Mouse (Mus musculus) brown adipose tissue, adult 24 weeks (tissue): Measurements from ENCODE around the gene Os9. TPM values are rescaled to one million over a fixed set of nuclear protein-coding genes. Genes with fewer than 3 reads are reported as not detected.
"Not testable (repeated sequence)": the region's sequence is repeated elsewhere in the genome, so short reads cannot be mapped to it uniquely, and the experiment has no call there.

Source experiments
- H3K27ac ChIP-seq: fragments of 200-500 bp; replicated peaks from 2 replicates; pipeline ENCODE4 v1.5.1; 2012; ENCODE audit warnings: low read depth, mild to moderate bottlenecking, low read length
- H3K4me1 ChIP-seq: fragments of 200-500 bp; 2 replicates; pipeline ENCODE4 v1.6.1; 2012; ENCODE audit warnings: low read length, mixed read lengths; ENCODE audit not compliant: control insufficient read depth, insufficient read depth, insufficient read length
- H3K4me3 ChIP-seq: fragments of 200-500 bp; 2 replicates; pipeline ENCODE4 v1.5.1; 2012; ENCODE audit warnings: low read depth, mild to moderate bottlenecking, low read length, moderate library complexity; ENCODE audit not compliant: insufficient read depth
- polyA plus RNA-seq: library from polyadenylated mRNA; stranded (reverse); fragments of >200 nt; gene quantifications from 2 replicates; pipeline ENCODE4 v1.2.4, GENCODE M21; 2012; ENCODE audit not compliant: missing spikeins, insufficient read depth, insufficient read length

Gene Os9
- polyA plus RNA-seq, 1 experiment = 35.8 TPM

DNA sequence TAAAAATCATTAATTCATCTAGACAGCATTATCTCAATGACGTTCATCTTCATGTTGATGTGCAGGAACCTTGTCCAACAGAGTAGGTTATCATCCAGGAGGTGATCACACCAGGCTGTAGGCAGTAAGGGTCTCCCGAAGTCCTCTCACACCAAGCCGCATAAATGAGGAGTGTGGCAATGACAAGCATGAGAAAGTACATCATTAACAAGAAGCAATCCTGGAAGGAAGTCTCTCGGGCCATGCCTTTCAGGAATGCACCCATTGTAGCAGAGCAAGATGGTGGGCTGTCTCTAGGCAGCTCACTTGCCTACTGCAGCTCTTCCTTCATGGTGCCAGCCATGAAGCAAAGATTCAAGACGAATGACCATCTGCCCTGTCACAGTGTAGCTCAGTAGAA is 33.7 kb upstream of the Os9 start:
- H3K4me1 ChIP-seq = no peaks in the 10 kb centered on the region
- H3K27ac ChIP-seq = no peak overlapping the region
- H3K4me3 ChIP-seq = no peak overlapping the region

DNA sequence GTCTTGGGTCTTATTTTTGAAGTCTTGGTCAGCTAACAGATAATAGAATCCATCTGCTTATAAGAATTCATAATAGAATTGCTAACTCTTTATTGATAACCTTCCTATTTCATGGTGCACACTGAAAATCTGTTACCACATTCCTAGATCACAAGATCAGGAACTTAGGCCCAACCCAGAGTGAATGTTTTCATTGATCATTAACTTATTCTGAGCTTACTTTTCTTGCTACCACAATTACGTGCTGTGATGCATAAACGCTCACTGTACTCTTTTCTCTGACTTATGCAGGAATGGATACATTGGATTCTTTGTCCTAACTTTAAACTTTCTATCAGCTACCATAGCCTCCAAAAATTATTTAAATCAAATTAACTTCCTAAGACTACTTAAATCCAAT is 33.3 kb upstream of the Os9 start:
- Histone ChIP-seq H3K4me3 (no peak overlapping the region), H3K4me1 (no peaks in the 10 kb centered on the region), H3K27ac (no peak overlapping the region)

DNA sequence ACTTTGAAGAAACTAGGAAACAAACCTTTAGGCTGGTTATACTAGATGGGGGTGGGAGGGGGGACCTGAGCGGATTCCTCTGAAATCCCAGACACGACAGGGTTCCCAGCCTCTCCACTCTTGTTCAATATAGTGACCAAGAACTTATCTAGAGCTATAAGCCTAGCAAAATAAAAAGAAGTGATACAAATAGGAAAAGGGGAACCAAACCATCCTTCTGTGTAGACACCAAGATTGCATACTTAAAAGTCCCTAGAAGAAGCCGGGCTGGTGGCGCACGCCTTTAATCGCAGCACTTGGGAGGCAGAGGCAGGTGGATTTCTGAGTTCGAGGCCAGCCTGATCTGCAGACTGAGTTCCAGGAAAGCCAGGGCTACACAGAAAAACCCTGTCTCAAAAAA is 32.4 kb upstream of the Os9 start:
- Histone ChIP-seq H3K27ac (no peak overlapping the region), H3K4me1 (no peaks in the 10 kb centered on the region), H3K4me3 (no peak overlapping the region)

DNA sequence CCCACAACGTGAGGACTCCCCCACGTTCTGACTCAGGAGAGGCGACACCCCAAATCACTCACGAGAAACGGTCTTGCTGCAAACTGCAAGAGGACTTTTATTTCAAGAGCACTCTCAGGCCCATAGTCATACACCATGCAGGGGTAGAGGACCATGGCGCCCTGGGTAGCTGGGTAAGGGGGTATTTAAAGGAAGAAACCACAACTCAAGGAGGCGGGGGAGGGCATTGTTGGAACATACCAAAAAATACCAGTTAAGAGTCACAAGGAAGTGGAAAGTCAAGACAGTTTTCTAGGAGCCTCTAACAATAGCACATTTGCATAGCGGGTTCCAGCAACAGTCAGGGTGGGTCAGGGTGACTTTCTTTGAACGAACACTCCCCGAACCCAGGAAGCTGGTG is 31.6 kb upstream of the Os9 start:
- H3K4me1 ChIP-seq = not testable (repeated sequence)

DNA sequence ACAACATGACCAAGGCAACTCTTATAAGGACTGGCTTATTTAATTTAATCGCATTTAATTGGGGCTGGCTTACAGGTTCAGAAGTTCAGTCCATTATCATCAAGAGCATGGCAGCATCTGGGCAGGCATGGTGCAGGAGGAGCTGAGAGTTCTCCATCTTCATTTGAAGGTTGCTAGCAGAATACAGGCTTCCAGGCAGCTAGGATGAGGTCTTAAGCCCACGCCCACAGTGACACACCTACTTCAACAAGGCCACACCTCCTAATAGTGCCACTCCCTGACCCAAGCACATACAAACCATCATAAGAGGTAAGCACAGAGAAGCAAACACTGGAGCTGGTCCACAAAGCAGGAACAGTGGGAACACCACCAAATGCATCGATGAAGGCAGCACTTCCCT is 30.3 kb upstream of the Os9 start:
- not testable (repeated sequence) for H3K27ac ChIP-seq, H3K4me1 ChIP-seq, H3K4me3 ChIP-seq

More for the DNA sequence above, 31.6 kb upstream of the Os9 start:
- not testable (repeated sequence) for H3K27ac ChIP-seq, H3K4me3 ChIP-seq

DNA sequence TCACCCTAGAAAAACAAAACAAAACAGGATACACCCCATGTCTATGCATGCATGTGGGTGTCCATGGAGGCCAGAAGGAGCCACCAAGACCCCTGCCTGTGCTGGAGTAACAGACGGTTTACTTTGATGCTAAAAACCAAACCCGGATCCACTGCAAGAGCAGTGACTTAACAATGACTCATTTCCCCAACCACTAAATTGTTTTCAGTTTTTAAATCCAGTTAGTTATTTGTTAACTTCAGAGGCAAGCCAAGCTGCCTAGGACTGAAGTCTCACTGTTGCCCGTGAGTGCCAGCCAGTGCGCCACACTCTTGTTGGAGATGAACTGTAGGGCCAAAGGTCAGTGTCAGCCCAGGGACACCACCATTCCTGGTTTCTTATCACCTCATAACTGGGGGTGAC is 29.5 kb upstream of the Os9 start:
- H3K4me3 ChIP-seq = no peak overlapping the region
- no peak overlapping the region for H3K27ac ChIP-seq

DNA sequence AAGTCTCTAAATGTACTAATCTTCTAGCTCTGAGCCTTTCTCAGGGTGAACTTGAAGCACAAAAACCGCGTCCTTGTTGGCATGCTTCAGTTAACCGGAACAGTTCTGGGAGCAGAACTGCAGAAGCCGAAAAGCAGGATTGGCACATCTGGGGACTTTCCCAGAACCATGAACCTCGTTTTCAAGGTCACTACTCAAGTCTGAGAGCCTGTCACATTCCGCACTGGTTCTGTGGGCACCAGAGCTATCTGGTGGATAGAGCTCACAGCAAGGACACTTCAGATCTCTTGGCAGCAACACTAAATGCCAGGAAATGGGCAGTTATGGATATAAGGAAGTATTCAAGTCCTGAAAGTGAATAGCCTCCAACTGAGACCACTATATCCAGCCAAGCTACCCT is 26.2 kb upstream of the Os9 start:
- H3K4me1 ChIP-seq = no peaks in the 10 kb centered on the region
- H3K27ac ChIP-seq = no peak overlapping the region

More for the DNA sequence above, 29.5 kb upstream of the Os9 start:
- H3K4me1 ChIP-seq = no peaks in the 10 kb centered on the region

DNA sequence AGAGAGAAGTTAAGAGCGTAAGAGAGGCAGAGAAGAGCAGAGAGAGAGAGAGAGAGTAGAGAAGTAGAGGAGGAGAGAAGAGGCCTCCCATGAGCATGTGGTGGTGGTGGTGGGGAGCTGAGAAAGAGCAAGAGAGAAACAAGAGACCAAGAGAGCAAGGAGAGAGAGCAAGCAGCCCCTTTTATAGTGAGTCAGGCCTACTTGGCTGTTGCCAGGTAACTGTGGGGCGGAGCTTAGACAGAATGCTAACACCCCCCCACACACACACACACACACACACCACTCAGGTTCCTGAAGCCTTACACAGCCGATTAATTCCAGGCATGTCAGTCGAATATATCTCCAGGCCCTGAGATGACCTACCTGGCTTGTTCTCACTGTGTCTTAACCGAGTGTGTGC is 24.4 kb upstream of the Os9 start:
- H3K27ac ChIP-seq = no peak overlapping the region
- H3K4me3 ChIP-seq = no peak overlapping the region
- no peaks in the 10 kb centered on the region for H3K4me1 ChIP-seq

More for the DNA sequence above, 26.2 kb upstream of the Os9 start:
- no peak overlapping the region for H3K4me3 ChIP-seq

DNA sequence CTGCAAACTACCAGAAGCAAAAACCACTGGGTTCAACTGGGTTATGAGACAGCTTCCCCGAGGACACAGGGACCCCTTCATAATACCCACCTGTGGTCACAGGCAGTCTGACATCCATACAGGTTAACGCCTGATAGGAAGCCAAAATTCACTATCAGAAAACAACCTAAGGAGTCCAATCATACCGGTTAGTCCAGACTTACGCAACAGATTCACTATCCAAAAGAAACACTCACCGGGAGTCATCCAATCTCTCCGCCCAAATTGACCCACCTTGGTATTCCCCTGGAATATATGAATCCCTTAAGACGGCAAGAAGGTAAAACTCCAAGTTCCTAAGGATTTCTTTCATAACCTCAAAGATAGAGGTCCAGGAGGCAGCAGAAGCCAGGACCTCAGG is 23.6 kb upstream of the Os9 start:
- Histone ChIP-seq H3K27ac (no peak overlapping the region), H3K4me1 (no peaks in the 10 kb centered on the region)

DNA sequence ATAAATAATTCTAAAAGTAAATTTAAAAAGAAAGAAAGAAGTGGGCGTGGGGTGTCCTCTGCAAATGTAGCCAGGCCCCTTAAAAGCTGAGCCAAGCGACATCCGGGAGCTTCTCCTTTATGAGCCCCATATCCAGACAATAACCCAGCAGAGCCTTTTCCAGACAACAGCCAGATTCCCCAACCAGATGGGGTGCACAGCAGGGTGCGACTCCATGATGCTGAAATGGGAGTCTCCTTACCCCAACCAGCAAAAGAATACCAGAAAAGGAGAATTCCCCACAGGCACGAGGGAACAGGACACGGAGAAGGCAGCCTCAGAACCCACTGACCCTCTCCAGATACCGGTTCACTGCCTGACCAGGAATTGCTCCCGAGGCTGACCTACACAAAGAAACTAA is 22.3 kb upstream of the Os9 start:
- H3K4me1 ChIP-seq = no peaks in the 10 kb centered on the region
- no peak overlapping the region for H3K4me3 ChIP-seq
- no peak overlapping the region for H3K27ac ChIP-seq

More for the DNA sequence above, 23.6 kb upstream of the Os9 start:
- H3K4me3 ChIP-seq = no peak overlapping the region

DNA sequence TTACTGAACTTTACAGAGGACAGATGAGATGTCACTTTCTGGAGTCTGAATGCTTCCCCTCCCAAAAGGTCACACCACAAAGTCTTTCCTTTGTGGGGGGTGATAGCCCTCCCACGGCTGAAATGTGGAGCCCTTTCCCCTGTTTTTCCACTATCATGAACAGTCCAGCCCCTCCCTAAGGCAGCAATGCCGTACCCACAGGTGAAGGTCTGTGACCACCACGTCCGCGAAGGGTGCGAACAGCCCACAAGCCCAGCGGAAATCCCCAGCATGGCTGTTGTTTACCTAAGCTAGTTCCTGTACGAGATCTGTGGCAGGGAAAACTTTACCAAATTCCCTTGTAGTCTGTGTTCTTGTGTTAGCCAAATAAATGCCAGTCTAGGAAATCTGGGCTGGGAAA is 20.6 kb upstream of the Os9 start:
- no peak overlapping the region for H3K27ac ChIP-seq
- no peaks in the 10 kb centered on the region for H3K4me1 ChIP-seq
- H3K4me3 ChIP-seq = no peak overlapping the region

DNA sequence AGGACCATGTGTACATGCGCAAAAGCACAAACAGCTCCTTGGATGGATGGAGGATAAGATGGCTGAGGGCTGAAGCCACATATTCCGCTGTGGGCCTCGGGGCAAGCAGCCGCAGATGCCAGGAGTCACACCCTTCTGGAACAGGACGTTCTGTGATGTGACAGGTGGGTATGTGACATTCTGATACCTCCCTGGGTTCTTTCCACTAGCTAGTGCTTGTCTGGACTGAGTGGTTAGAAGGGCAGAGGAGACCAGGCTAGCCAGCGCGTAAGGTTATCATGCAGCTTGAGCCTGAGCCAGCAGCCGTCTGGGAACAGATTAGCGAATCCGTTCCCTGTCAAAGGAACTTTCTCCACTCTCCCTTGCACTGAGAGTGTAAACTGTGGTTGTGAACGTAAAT is 20.0 kb upstream of the Os9 start:
- Histone ChIP-seq H3K4me1 (no peaks in the 10 kb centered on the region), H3K27ac (no peak overlapping the region), H3K4me3 (no peak overlapping the region)

DNA sequence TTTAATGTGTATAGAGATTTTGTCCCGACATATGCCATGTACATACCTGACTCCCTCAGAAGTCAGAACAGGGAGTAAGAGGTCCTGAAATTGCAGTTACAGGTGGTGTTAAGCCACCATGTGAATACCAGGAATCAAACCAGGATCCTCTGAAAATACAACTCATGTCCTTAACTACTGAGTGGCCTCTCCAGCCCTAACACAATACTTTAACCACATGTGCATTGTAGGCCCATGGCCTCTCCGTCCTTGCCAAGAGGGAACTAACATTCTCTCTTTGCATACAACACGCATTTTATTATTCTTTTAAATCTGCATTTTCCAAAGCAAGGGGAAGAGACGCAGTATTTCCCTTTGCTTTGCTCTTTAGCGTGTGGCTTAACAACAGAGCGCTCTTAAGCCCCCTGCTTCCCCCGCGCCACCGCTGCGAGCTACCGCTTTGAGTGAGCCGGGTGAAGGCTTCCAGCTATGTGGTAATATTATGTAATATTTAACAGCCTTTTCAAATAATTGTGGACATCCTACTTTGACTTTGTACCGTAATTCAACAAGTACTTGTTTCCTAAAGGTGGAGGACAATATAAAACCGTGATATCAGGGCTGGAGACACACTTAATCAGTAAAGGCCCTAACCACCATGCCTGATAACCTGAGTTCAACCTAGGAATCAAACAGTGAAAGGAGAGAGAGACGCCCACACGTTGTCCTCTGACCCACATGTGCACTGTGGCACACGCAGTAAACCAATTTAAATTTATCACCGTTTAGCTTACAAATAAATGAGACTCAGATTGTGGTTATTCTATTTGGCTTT is 17.6 kb upstream of the Os9 start:
- H3K4me1 ChIP-seq = no peaks in the 10 kb centered on the region
- no peak overlapping the region for H3K27ac ChIP-seq
- H3K4me3 ChIP-seq = no peak overlapping the region

DNA sequence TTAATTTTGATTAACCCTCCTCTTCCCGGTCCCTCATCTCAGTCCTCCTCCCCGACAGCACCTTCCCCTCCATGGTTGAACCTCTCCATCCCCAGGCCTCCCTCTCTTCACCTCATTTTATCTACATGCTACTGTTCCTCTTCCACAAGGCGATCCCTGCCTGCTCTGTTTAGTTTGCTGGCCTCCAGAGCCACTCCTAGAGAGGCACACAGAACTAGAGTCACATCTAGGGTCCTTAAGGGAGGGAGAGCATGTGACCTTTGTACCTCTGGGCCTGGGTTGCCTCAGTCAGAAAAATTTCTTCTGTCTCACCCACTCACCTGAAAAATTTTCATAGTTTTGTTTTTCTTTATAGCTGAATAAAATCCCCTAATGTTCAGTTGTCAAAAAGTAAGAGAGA is 17.0 kb upstream of the Os9 start:
- H3K4me3 ChIP-seq = no peak overlapping the region
- H3K4me1 ChIP-seq = no peaks in the 10 kb centered on the region
- no peak overlapping the region for H3K27ac ChIP-seq

DNA sequence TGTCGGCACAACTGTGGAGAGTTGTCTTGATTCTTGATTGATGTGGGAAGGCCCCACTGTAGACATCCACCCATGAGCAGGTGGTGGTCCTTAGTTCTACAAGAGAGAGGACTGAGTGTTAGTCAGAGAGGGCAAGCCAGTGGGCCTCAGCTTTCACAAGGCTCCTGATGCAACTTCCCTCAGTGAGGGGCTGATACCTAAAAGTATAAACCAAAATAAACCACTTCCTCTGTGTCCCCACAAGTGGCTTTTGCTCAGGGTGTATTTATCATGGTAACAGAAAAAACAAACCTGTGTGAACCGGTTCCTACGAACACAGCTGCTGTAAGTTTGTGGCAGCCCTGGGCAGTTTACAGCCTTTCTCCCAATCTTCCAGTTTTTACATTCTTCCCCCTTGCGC is 15.6 kb upstream of the Os9 start:
- no peak overlapping the region for H3K4me3 ChIP-seq
- H3K27ac ChIP-seq = no peak overlapping the region
- H3K4me1 ChIP-seq = no peaks in the 10 kb centered on the region

DNA sequence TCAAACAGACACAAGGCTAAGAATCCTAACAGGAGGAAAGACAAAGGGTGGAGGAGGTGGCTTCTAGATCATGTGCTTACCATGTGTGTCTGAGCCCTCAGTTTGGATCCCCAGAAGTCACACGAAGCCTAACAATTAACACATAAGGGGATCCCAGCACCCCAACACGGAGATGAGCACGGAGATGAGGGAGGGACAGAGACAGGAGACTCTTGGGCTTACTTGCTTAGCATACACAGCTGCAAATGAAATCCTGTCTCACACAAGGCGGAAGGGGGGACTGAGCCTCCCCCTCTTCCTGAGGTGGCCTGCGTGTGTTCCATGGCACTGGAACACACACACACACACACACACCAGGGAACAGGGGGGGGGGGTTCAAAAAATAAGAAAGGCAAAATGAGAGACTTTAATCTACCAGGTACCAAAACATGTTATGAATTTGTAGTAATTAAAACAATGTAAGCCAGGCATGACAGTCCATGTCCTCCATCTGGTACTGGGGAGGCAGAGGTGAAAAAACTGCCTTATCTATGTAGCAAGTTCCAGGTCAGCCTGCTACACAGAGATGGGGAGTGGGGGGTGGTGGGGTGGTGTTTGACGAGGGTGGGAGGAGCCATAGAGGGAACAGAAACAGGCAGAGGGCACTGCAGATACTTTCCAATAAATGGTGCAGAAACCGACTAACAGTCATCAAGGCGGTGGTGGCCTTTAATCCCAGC is 14.3 kb upstream of the Os9 start:
- Histone ChIP-seq H3K4me1 (no peaks in the 10 kb centered on the region), H3K4me3 (no peak overlapping the region), H3K27ac (no peak overlapping the region)
